In genomic region chr2:24434670-24435069, GRCm38 (mm10) we compare ENCODE assay signal across 42 mouse cellular contexts. TPM values are rescaled to one million over a fixed set of nuclear protein-coding genes. Genes with fewer than 3 reads are reported as not detected.
"Had no signal": no experiment of that assay in that cellular context is flagged by ENCODE, and none has a peak within 500 bp of the region (broad histone marks: within the 10 kb centered on the region; RNA-seq: fewer than 3 reads in every experiment).

No protein-coding gene starts in this region.

- H3K4me2 ChIP-seq: limb, embryonic 12.5 days; limb, embryonic 13.5 days; limb, embryonic 15.5 days; liver, embryonic 11.5 days; liver, embryonic 12.5 days; liver, embryonic 13.5 days; liver, embryonic 15.5 days; lung, embryonic 14.5 days; lung, embryonic 15.5 days; midbrain, embryonic 11.5 days; midbrain, embryonic 12.5 days; midbrain, embryonic 13.5 days; midbrain, embryonic 15.5 days; neural tube, embryonic 12.5 days had no signal

- H3K9me3 ChIP-seq: limb, embryonic 10.5 days; limb, embryonic 12.5 days; limb, embryonic 13.5 days; limb, embryonic 15.5 days; liver, embryonic 12.5 days; liver, embryonic 13.5 days; liver, embryonic 15.5 days; lung, embryonic 15.5 days; megakaryocyte, embryonic 14.5 days; midbrain, embryonic 10.5 days; midbrain, embryonic 12.5 days; midbrain, embryonic 13.5 days; midbrain, embryonic 15.5 days; neural tube, embryonic 12.5 days had no signal

- H3K27ac ChIP-seq: limb, embryonic 10.5 days; limb, embryonic 12.5 days; limb, embryonic 13.5 days; limb, embryonic 15.5 days; liver, embryonic 12.5 days; liver, embryonic 13.5 days; liver, embryonic 14.5 days; liver, embryonic 15.5 days; lung, embryonic 15.5 days; macrophage; midbrain, embryonic 10.5 days; midbrain, embryonic 12.5 days; midbrain, embryonic 13.5 days; midbrain, embryonic 15.5 days; neural tube, embryonic 12.5 days had no signal

- H3K36me3 ChIP-seq: limb, embryonic 10.5 days; limb, embryonic 12.5 days; limb, embryonic 13.5 days; limb, embryonic 15.5 days; liver, embryonic 12.5 days; liver, embryonic 13.5 days; liver, embryonic 15.5 days; lung, embryonic 15.5 days; midbrain, embryonic 10.5 days; midbrain, embryonic 12.5 days; midbrain, embryonic 13.5 days; midbrain, embryonic 15.5 days; neural tube, embryonic 12.5 days had no signal

- H3K4me3 ChIP-seq: limb, embryonic 10.5 days; limb, embryonic 12.5 days; limb, embryonic 13.5 days; limb, embryonic 15.5 days; liver, embryonic 12.5 days; liver, embryonic 13.5 days; liver, embryonic 15.5 days; lung, embryonic 15.5 days; megakaryocyte, embryonic 14.5 days; midbrain, embryonic 10.5 days; midbrain, embryonic 12.5 days; midbrain, embryonic 13.5 days; midbrain, embryonic 15.5 days; myocyte; neural tube, embryonic 12.5 days had no signal

- H3K9ac ChIP-seq: limb, embryonic 12.5 days; limb, embryonic 13.5 days; limb, embryonic 15.5 days; liver, embryonic 12.5 days; liver, embryonic 13.5 days; liver, embryonic 14.5 days; liver, embryonic 15.5 days; liver, postnatal 0 days; lung, embryonic 14.5 days; lung, embryonic 15.5 days; midbrain, embryonic 12.5 days; midbrain, embryonic 13.5 days; midbrain, embryonic 15.5 days; neural tube, embryonic 12.5 days had no signal

- H3K27me3 ChIP-seq: limb, embryonic 12.5 days; limb, embryonic 13.5 days; limb, embryonic 15.5 days; liver, embryonic 12.5 days; liver, embryonic 13.5 days; liver, embryonic 15.5 days; lung, embryonic 15.5 days; midbrain, embryonic 15.5 days; neural tube, embryonic 12.5 days had no signal

- ATAC-seq: liver, embryonic 12.5 days; liver, postnatal 0 days; lung, postnatal 0 days; midbrain, embryonic 13.5 days; midbrain, embryonic 15.5 days; midbrain, embryonic 16.5 days had no signal

- DNase-seq: left cerebral cortex, postnatal 4 days; liver; liver, embryonic 13.5 days; liver, postnatal 0 days; lung, adult 18-20 months; lung, adult 2 months; lung, embryonic 14.5 days; lung, postnatal 10 days; lung, postnatal 14 days; lung, postnatal 36 days; lung, postnatal 4 days; midbrain, embryonic 14.5 days had no signal

- H3K4me1 ChIP-seq: limb, embryonic 10.5 days; limb, embryonic 12.5 days; limb, embryonic 13.5 days; limb, embryonic 15.5 days; liver, embryonic 12.5 days; liver, embryonic 13.5 days; liver, embryonic 15.5 days; lung, embryonic 15.5 days; midbrain, embryonic 12.5 days; midbrain, embryonic 13.5 days; midbrain, embryonic 15.5 days; neural tube, embryonic 12.5 days had no signal

RNA-seq across cellular contexts. Expression of gene Pax8, which starts 40.7 kb away (rescaled TPM):
- total RNA-seq: left cerebral cortex, postnatal 10 days; left cerebral cortex, postnatal 14 days; left cerebral cortex, postnatal 25 days; left cerebral cortex, postnatal 36 days; left cerebral cortex, postnatal 4 days; megakaryocyte-erythroid progenitor cell, adult 5-6 weeks; monocyte, adult 5-6 weeks had no signal
- polyA plus RNA-seq: limb, embryonic 11.5 days; limb, embryonic 12.5 days; limb, embryonic 13.5 days; limb, embryonic 14.5 days; liver, adult 2 months; liver, embryonic 12.5 days; liver, postnatal 0 days; lung, adult 2 months; lung, embryonic 14.5 days; lung, embryonic 16.5 days; lung, postnatal 0 days; macrophage; myocyte had no signal
